ENCODE assay signal across 19 mouse cellular contexts in the genomic region with DNA sequence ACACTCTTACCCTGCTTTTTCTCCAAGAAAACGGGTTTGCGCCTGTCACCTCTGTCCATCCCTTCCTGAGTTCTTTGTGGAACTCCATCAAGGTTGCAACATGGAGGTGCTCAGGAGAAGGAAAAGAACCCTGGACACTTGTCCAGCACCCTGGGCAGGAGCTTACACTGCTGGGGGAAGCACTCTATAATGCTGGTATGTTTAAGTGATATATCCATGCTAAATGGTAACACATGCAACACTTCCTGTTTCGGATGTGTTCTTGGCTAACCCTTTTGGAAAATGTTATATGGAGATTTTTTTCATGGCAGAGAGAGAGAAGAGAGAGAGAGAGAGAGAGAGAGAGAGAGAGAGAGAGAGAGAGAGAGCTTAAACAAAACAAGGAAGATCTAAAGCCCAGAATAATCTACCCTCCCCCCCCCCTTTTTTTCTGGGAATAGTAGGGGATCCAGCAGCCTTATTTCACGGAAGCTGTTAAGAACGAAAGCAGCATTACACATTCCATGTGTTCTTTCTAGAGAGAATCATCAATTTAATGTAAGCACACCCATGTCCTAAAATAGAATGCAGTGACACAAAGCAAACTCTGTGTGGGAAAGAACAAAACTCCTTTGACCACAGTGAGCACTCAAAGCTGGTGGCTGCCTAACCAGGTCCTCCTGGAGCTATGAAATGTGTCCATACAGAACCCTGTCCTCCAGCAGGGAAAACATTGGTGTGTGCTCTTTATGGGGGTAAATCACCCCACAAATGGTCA.
A peak's percentile ranks its signal among the peaks of the same experiment; 100 is the strongest.
DNase-seq lines count a peak whose midpoint lies in the region; ATAC-seq and TF ChIP-seq lines count a peak whose summit lies in the region.
"Had no signal": no experiment of that assay in that cellular context is flagged by ENCODE, and none has a peak within 500 bp of the region (broad histone marks: within the 10 kb centered on the region; RNA-seq: fewer than 3 reads in every experiment).

No protein-coding gene starts in this region.

- H3K4me1 ChIP-seq in kidney, embryonic 15.5 days: peaks cover 8% of the 10 kb centered on the region
- no peaks in the 10 kb centered on the region for H3K4me1 ChIP-seq in lung, postnatal 0 days (ENCODE audit: insufficient read depth, low read depth, low read length)
- H3K4me1 ChIP-seq in limb, embryonic 13.5 days: peaks cover 12% of the 10 kb centered on the region
- peaks cover 3% of the 10 kb centered on the region for H3K4me1 ChIP-seq in stomach, postnatal 0 days (replicated peaks; ENCODE audit: control insufficient read depth, insufficient read depth)
- H3K4me1 ChIP-seq: hindbrain, embryonic 10.5 days had no signal

- no peak overlapping the region for H3K4me2 ChIP-seq in kidney, embryonic 15.5 days
- no peak overlapping the region for H3K4me2 ChIP-seq in lung, postnatal 0 days (replicated peaks; ENCODE audit: low read depth, low read length)
- H3K4me2 ChIP-seq in limb, embryonic 13.5 days (replicated peaks): 0 out of 2 replicates have a peak overlapping the region, but pooled peaks have one; percentile 14
- H3K4me2 ChIP-seq in stomach, postnatal 0 days (replicated peaks; ENCODE audit: low read depth): no peak overlapping the region
- H3K4me2 ChIP-seq: embryonic facial prominence, embryonic 12.5 days had no signal

- DNase-seq in kidney, adult 18-20 months: no peak
- DNase-seq in lung, postnatal 0 days (ENCODE audit: low spot score): peak; percentile 77
- DNase-seq in lung, postnatal 14 days: no peak
- DNase-seq in stomach, postnatal 0 days (ENCODE audit: low spot score): no peak
- no peak for DNase-seq in adrenal gland, postnatal 25 days
- DNase-seq in right cerebral cortex, postnatal 10 days (ENCODE audit: low spot score in 2 of 2): no peak
- DNase-seq: cerebellum, adult 9-10 months; gastrocnemius, postnatal 36 days; kidney, postnatal 25 days; liver; midbrain, embryonic 14.5 days; right cerebral cortex, postnatal 25 days; thymus, postnatal 14 days had no signal

- peak overlapping the region; percentile 73 for H3K27ac ChIP-seq in kidney, embryonic 15.5 days
- peak overlapping the region; percentile 44; the same call in 1 of the 2 replicates for H3K27ac ChIP-seq in lung, postnatal 0 days (ENCODE audit: low read length)
- peak overlapping the region; percentile 22; the same call in 1 of the 2 replicates for H3K27ac ChIP-seq in limb, embryonic 13.5 days
- H3K27ac ChIP-seq in stomach, postnatal 0 days (replicated peaks): peak overlapping the region; percentile 58
- H3K27ac ChIP-seq: embryonic facial prominence, embryonic 12.5 days; hindbrain, embryonic 10.5 days; hindbrain, postnatal 0 days had no signal

- H3K36me3 ChIP-seq in kidney, embryonic 15.5 days: no peaks in the 10 kb centered on the region
- no peaks in the 10 kb centered on the region for H3K36me3 ChIP-seq in lung, postnatal 0 days (ENCODE audit: insufficient read depth, low read length)
- H3K36me3 ChIP-seq in limb, embryonic 13.5 days: no peaks in the 10 kb centered on the region
- H3K36me3 ChIP-seq in stomach, postnatal 0 days (ENCODE audit: control insufficient read depth, insufficient read depth, low read length): no peaks in the 10 kb centered on the region
- H3K36me3 ChIP-seq: embryonic facial prominence, embryonic 12.5 days; hindbrain, embryonic 10.5 days had no signal

- 66% methylated on average over 5 of the region's 5 CpGs for WGBS in kidney, embryonic 15.5 days
- 51% methylated on average over 5 of the region's 5 CpGs for WGBS in lung, postnatal 0 days
- WGBS in limb, embryonic 13.5 days: 56% methylated on average over 5 of the region's 5 CpGs
- 54% methylated on average over 5 of the region's 5 CpGs for WGBS in stomach, postnatal 0 days

- TF ChIP-seq CTCF in lung, postnatal 0 days (IDR thresholded peaks at IDR 0.05): no peak
- no peak for TF ChIP-seq CTCF in stomach, postnatal 0 days (IDR thresholded peaks at IDR 0.05; ENCODE audit: low read depth)

- ATAC-seq in kidney, embryonic 15.5 days (replicated peaks; ENCODE audit: low FRiP score): no peak; the same call in 1 of the 2 replicates
- peak; percentile 62 for ATAC-seq in lung, postnatal 0 days
- ATAC-seq in limb, embryonic 13.5 days (ENCODE audit: low FRiP score, low read depth): no peak
- ATAC-seq in stomach, postnatal 0 days (ENCODE audit: low FRiP score, low TSS enrichment): peak; percentile 29; the same call in 1 of the 2 replicates
- ATAC-seq: forebrain, embryonic 16.5 days; hindbrain, postnatal 0 days had no signal

- no peaks in the 10 kb centered on the region for H3K27me3 ChIP-seq in kidney, embryonic 15.5 days
- no peaks in the 10 kb centered on the region for H3K27me3 ChIP-seq in lung, postnatal 0 days (replicated peaks; ENCODE audit: insufficient read depth, low read length)
- no peaks in the 10 kb centered on the region for H3K27me3 ChIP-seq in limb, embryonic 13.5 days
- H3K27me3 ChIP-seq in stomach, postnatal 0 days (ENCODE audit: control insufficient read depth, insufficient read depth, low read length): no peaks in the 10 kb centered on the region
- H3K27me3 ChIP-seq: embryonic facial prominence, embryonic 12.5 days had no signal

- no peaks in the 10 kb centered on the region for H3K9me3 ChIP-seq in kidney, embryonic 15.5 days (replicated peaks)
- no peaks in the 10 kb centered on the region for H3K9me3 ChIP-seq in lung, postnatal 0 days (ENCODE audit: low read length)
- H3K9me3 ChIP-seq in limb, embryonic 13.5 days: no peaks in the 10 kb centered on the region
- H3K9me3 ChIP-seq in stomach, postnatal 0 days (ENCODE audit: control insufficient read depth, low read length): no peaks in the 10 kb centered on the region
- H3K9me3 ChIP-seq: embryonic facial prominence, embryonic 12.5 days; hindbrain, embryonic 10.5 days had no signal

- no peak overlapping the region for H3K9ac ChIP-seq in kidney, embryonic 15.5 days
- H3K9ac ChIP-seq in lung, postnatal 0 days (replicated peaks; ENCODE audit: low read depth): no peak overlapping the region
- H3K9ac ChIP-seq in limb, embryonic 13.5 days: no peak overlapping the region
- H3K9ac ChIP-seq in stomach, postnatal 0 days (ENCODE audit: low read length): no peak overlapping the region
- H3K9ac ChIP-seq: embryonic facial prominence, embryonic 12.5 days had no signal

- no peak for TF ChIP-seq EP300 in lung, postnatal 0 days (IDR thresholded peaks at IDR 0.05)
- no peak for TF ChIP-seq EP300 in stomach, postnatal 0 days (optimal IDR thresholded peaks at IDR 0.05)

- no peak overlapping the region for H3K4me3 ChIP-seq in kidney, embryonic 15.5 days (replicated peaks)
- H3K4me3 ChIP-seq in lung, postnatal 0 days (ENCODE audit: low read depth, low read length): no peak overlapping the region
- H3K4me3 ChIP-seq in limb, embryonic 13.5 days: no peak overlapping the region
- H3K4me3 ChIP-seq in stomach, postnatal 0 days (ENCODE audit: low read depth, low read length): no peak overlapping the region
- H3K4me3 ChIP-seq: embryonic facial prominence, embryonic 12.5 days; hindbrain, embryonic 10.5 days had no signal

Comparison
In these comparisons a context has a peak if more than half of its experiments do, and no peak if none do; other contexts are left out.
1. ATAC-seq: peak in lung, postnatal 0 days (single experiment) and stomach, postnatal 0 days (single experiment); none in kidney, embryonic 15.5 days (single experiment) and limb, embryonic 13.5 days (single experiment).
2. H3K27ac ChIP-seq: peak in every context shown above with its lines; median percentile 73 in kidney, embryonic 15.5 days; 58 in stomach, postnatal 0 days; 44 in lung, postnatal 0 days; 22 in limb, embryonic 13.5 days.